Mouse (Mus musculus) olfactory bulb, adult 2 months (tissue): Measurements from ENCODE around the gene Triobp.

Experiments used
- CTCF ChIP-seq: fragments of 200-500 bp; IDR thresholded peaks from 2 replicates; pipeline ENCODE4 v1.5.1; 2012; ENCODE audit warnings: low read depth, mild to moderate bottlenecking, low read length, moderate library complexity; ENCODE audit not compliant: insufficient read depth
- POLR2A ChIP-seq: fragments of 200-500 bp; IDR thresholded peaks from 2 replicates; pipeline ENCODE4 v1.6.1; 2012; ENCODE audit warnings: mild to moderate bottlenecking, low read depth, low read length, moderate library complexity; ENCODE audit not compliant: insufficient read depth

DNA sequence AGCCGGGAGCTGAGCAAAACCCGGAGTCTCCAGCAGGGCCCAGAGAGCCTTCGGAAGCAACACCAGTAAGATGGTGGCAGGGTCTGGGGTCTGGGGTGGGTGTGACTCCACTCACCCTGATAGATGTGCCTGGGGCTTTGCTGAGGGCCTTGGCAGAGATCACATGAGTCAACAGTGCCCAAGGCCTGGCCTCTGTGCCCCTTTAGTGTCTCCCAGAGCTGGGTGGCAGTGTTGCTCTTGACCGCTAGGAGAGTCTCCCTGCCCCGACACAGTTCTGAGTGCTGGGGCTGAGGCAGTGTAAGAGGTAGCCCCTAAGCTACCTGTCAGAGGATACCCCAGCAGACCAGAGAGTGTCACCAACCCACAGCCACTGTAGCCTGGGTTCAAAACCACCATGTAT lies 54.0 kb downstream of the Triobp start:
- TF ChIP-seq CTCF: no peak
- TF ChIP-seq POLR2A: no peak
